Mouse (Mus musculus): ENCODE data around the gene Il6ra. TPM values are rescaled to one million over a fixed set of nuclear protein-coding genes. Genes with fewer than 3 reads are reported as not detected.
A peak's percentile ranks its signal among the peaks of the same experiment; 100 is the strongest.

The Il6ra gene
- polyA plus RNA-seq, 1 experiment = not detected

- H3K27ac ChIP-seq (ENCODE audit: insufficient read depth, low read depth, low read length) = no peak overlapping the region
- TF ChIP-seq CTCF (IDR thresholded peaks at IDR 0.05; ENCODE audit: insufficient read depth, low read depth, low read length) (no peak), POLR2A (IDR thresholded peaks at IDR 0.05; ENCODE audit: insufficient read depth, low read depth, low read length) (no peak)
- 87% methylated on average over 1 of the region's 1 CpGs for WGBS
- no peak overlapping the region for H3K4me3 ChIP-seq (ENCODE audit: insufficient read depth, low read depth, low read length)
- H3K4me1 ChIP-seq (ENCODE audit: control insufficient read depth, insufficient read depth, low read length) = peaks cover 12% of the 10 kb centered on the region
These were observed 3.6 kb upstream of the Il6ra start for GRCm38 (mm10) chr3:89916622-89917021.

GRCm38 (mm10) chr3:89914700-89915099, 1.7 kb upstream of the Il6ra start:
- H3K4me3 ChIP-seq (ENCODE audit: insufficient read depth, low read depth, low read length) = no peak overlapping the region
- H3K4me1 ChIP-seq (ENCODE audit: control insufficient read depth, insufficient read depth, low read length) = peaks cover 12% of the 10 kb centered on the region
- WGBS = 79% methylated on average over 4 of the region's 4 CpGs
- no peak overlapping the region for H3K27ac ChIP-seq (ENCODE audit: insufficient read depth, low read depth, low read length)
- no peak for TF ChIP-seq POLR2A (IDR thresholded peaks at IDR 0.05; ENCODE audit: insufficient read depth, low read depth, low read length)
- no peak for TF ChIP-seq CTCF (IDR thresholded peaks at IDR 0.05; ENCODE audit: insufficient read depth, low read depth, low read length)

- TF ChIP-seq CTCF (IDR thresholded peaks at IDR 0.05; ENCODE audit: insufficient read depth, low read depth, low read length) = no peak
- no peak for TF ChIP-seq POLR2A (IDR thresholded peaks at IDR 0.05; ENCODE audit: insufficient read depth, low read depth, low read length)
- Histone ChIP-seq H3K27ac (ENCODE audit: insufficient read depth, low read depth, low read length) (no peak overlapping the region), H3K4me1 (ENCODE audit: control insufficient read depth, insufficient read depth, low read length) (peaks cover 12% of the 10 kb centered on the region), H3K4me3 (ENCODE audit: insufficient read depth, low read depth, low read length) (peak overlapping the region; percentile 49; the same call in 1 of the 2 replicates)
- WGBS = 46% methylated on average over 6 of the region's 6 CpGs
These were observed 871 bp downstream of the Il6ra start for GRCm38 (mm10) chr3:89912108-89912542.

GRCm38 (mm10) chr3:89911207-89911606, 1.8 kb downstream of the Il6ra start:
- H3K4me3 ChIP-seq (ENCODE audit: insufficient read depth, low read depth, low read length) = no peak overlapping the region
- TF ChIP-seq CTCF (IDR thresholded peaks at IDR 0.05; ENCODE audit: insufficient read depth, low read depth, low read length) (no peak), POLR2A (IDR thresholded peaks at IDR 0.05; ENCODE audit: insufficient read depth, low read depth, low read length) (no peak)
- H3K4me1 ChIP-seq (ENCODE audit: control insufficient read depth, insufficient read depth, low read length) = peaks cover 12% of the 10 kb centered on the region
- 82% methylated on average over 3 of the region's 3 CpGs for WGBS
- no peak overlapping the region for H3K27ac ChIP-seq (ENCODE audit: insufficient read depth, low read depth, low read length)

GRCm38 (mm10) chr3:89909703-89910542, 3.1 kb downstream of the Il6ra start:
- H3K4me1 ChIP-seq (ENCODE audit: control insufficient read depth, insufficient read depth, low read length) = peaks cover 12% of the 10 kb centered on the region
- no peak for TF ChIP-seq CTCF (IDR thresholded peaks at IDR 0.05; ENCODE audit: insufficient read depth, low read depth, low read length)
- TF ChIP-seq POLR2A (IDR thresholded peaks at IDR 0.05; ENCODE audit: insufficient read depth, low read depth, low read length) = no peak
- 75% methylated on average over 5 of the region's 5 CpGs for WGBS
- no peak overlapping the region for H3K4me3 ChIP-seq (ENCODE audit: insufficient read depth, low read depth, low read length)
- no peak overlapping the region for H3K27ac ChIP-seq (ENCODE audit: insufficient read depth, low read depth, low read length)

GRCm38 (mm10) chr3:89908836-89909235, 4.2 kb downstream of the Il6ra start:
- peaks cover 12% of the 10 kb centered on the region for H3K4me1 ChIP-seq (ENCODE audit: control insufficient read depth, insufficient read depth, low read length)
- H3K27ac ChIP-seq (ENCODE audit: insufficient read depth, low read depth, low read length) = no peak overlapping the region
- TF ChIP-seq CTCF (IDR thresholded peaks at IDR 0.05; ENCODE audit: insufficient read depth, low read depth, low read length) (no peak), POLR2A (IDR thresholded peaks at IDR 0.05; ENCODE audit: insufficient read depth, low read depth, low read length) (no peak)
- H3K4me3 ChIP-seq (ENCODE audit: insufficient read depth, low read depth, low read length) = no peak overlapping the region
- 91% methylated on average over 6 of the region's 6 CpGs for WGBS

GRCm38 (mm10) chr3:89907846-89908245, 5.2 kb downstream of the Il6ra start:
- TF ChIP-seq POLR2A (IDR thresholded peaks at IDR 0.05; ENCODE audit: insufficient read depth, low read depth, low read length) (no peak), CTCF (IDR thresholded peaks at IDR 0.05; ENCODE audit: insufficient read depth, low read depth, low read length) (no peak)
- WGBS = 92% methylated on average over 3 of the region's 3 CpGs
- Histone ChIP-seq H3K4me3 (ENCODE audit: insufficient read depth, low read depth, low read length) (no peak overlapping the region), H3K4me1 (ENCODE audit: control insufficient read depth, insufficient read depth, low read length) (peaks cover 7% of the 10 kb centered on the region), H3K27ac (ENCODE audit: insufficient read depth, low read depth, low read length) (no peak overlapping the region)

GRCm38 (mm10) chr3:89899511-89899908, 13.5 kb downstream of the Il6ra start:
- TF ChIP-seq POLR2A (IDR thresholded peaks at IDR 0.05; ENCODE audit: insufficient read depth, low read depth, low read length) = no peak
- TF ChIP-seq CTCF (IDR thresholded peaks at IDR 0.05; ENCODE audit: insufficient read depth, low read depth, low read length) = no peak
- 80% methylated on average over 8 of the region's 8 CpGs for WGBS

GRCm38 (mm10) chr3:89898870-89899510, 14.0 kb downstream of the Il6ra start:
- 82% methylated on average over 5 of the region's 5 CpGs for WGBS

More at GRCm38 (mm10) chr3:89899511-89899908, 13.5 kb downstream of the Il6ra start:
- Histone ChIP-seq H3K4me3 (ENCODE audit: insufficient read depth, low read depth, low read length) (no peak overlapping the region), H3K4me1 (ENCODE audit: control insufficient read depth, insufficient read depth, low read length) (peaks cover 7% of the 10 kb centered on the region; the same call in 1 of the 2 replicates), H3K27ac (ENCODE audit: insufficient read depth, low read depth, low read length) (no peak overlapping the region)

More at GRCm38 (mm10) chr3:89898870-89899510, 14.0 kb downstream of the Il6ra start:
- TF ChIP-seq CTCF (IDR thresholded peaks at IDR 0.05; ENCODE audit: insufficient read depth, low read depth, low read length) = no peak
- TF ChIP-seq POLR2A (IDR thresholded peaks at IDR 0.05; ENCODE audit: insufficient read depth, low read depth, low read length) = no peak
- H3K4me3 ChIP-seq (ENCODE audit: insufficient read depth, low read depth, low read length) = no peak overlapping the region
- no peak overlapping the region for H3K27ac ChIP-seq (ENCODE audit: insufficient read depth, low read depth, low read length)
- H3K4me1 ChIP-seq (ENCODE audit: control insufficient read depth, insufficient read depth, low read length) = peaks cover 7% of the 10 kb centered on the region; the same call in 1 of the 2 replicates

Measured in olfactory bulb, adult 2 months (tissue).